Mouse (Mus musculus): ENCODE data around the gene Aqp5. TPM values are rescaled to one million over a fixed set of nuclear protein-coding genes. Genes with fewer than 3 reads are reported as not detected.
A peak's percentile ranks its signal among the peaks of the same experiment; 100 is the strongest.

Aqp5 gene
- polyA plus RNA-seq, 1 experiment from 2014 or later, result 551 TPM

DNA sequence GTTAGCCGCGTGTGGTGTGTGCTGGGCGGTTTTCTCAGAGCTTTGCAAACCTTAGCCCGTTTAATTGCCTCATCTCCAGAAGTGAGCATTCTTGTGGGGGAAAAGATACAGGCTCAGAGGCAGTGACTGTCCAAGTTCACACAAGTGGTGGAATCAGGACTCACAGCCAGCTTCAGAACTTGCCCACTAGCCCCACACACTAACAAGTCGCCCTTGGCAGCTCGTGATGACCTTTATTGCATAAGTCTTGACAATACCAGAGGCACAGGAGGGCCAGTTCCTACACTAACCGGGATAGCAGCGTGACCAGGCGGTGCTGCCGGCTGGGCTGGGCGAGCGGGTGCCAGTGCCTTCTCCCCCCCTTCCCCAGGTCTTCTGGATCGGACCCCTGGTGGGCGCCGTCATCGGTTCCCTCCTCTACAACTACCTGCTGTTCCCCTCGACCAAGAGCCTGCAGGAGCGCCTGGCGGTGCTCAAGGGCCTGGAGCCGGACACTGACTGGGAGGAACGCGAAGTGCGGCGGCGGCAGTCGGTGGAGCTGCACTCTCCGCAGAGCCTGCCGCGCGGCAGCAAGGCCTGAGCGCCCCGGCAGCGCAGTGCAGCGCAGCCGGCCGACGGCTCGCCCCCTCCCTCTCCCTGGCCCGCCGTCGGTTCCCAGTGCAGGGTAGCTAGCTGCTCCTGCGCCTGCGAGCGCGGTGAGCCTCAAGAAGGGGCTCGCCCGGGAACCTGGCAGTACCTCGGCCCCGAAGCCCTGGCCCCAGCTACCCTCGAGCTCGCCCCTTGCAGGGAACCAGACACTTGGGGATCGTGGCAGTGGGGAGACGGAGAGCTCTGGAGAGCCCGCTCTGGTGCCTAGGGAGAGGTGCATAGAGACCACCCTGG, 6.9 kb upstream of the Aqp5 start:
- Histone ChIP-seq H3K36me3 (ENCODE audit: insufficient read depth, low read length) (no peaks in the 10 kb centered on the region), H3K4me1 (ENCODE audit: insufficient read depth, low read depth, low read length) (peaks cover 16% of the 10 kb centered on the region), H3K27ac (ENCODE audit: low read length) (no peak overlapping the region), H3K9ac (replicated peaks; ENCODE audit: low read depth) (no peak overlapping the region), H3K4me2 (replicated peaks; ENCODE audit: low read depth, low read length) (peak overlapping the region; percentile 53), H3K9me3 (ENCODE audit: low read length) (no peaks in the 10 kb centered on the region), H3K4me3 (ENCODE audit: low read depth, low read length) (peak overlapping the region; percentile 28), H3K27me3 (replicated peaks; ENCODE audit: insufficient read depth, low read length) (peaks cover 44% of the 10 kb centered on the region)
- WGBS, result 4% methylated on average over 49 of the region's 54 CpGs
- peak; percentile 63 for ATAC-seq
- TF ChIP-seq EP300 (IDR thresholded peaks at IDR 0.05) (no peak), CTCF (IDR thresholded peaks at IDR 0.05) (peak; percentile 6; the same call in 1 of the 2 replicates)
- DNase-seq (ENCODE audit: low spot score), result peak; percentile 55

- Histone ChIP-seq H3K4me3 (ENCODE audit: low read depth, low read length) (peak overlapping the region; percentile 28; the same call in 1 of the 2 replicates), H3K27ac (ENCODE audit: low read length) (no peak overlapping the region; the same call in 1 of the 2 replicates), H3K4me1 (ENCODE audit: insufficient read depth, low read depth, low read length) (peaks cover 16% of the 10 kb centered on the region), H3K4me2 (replicated peaks; ENCODE audit: low read depth, low read length) (peak overlapping the region; percentile 53), H3K9me3 (ENCODE audit: low read length) (no peaks in the 10 kb centered on the region), H3K9ac (replicated peaks; ENCODE audit: low read depth) (0 out of 2 replicates have a peak overlapping the region, but pooled peaks have one; percentile 19), H3K36me3 (ENCODE audit: insufficient read depth, low read length) (no peaks in the 10 kb centered on the region), H3K27me3 (replicated peaks; ENCODE audit: insufficient read depth, low read length) (peaks cover 50% of the 10 kb centered on the region)
- 2% methylated on average over 24 of the region's 24 CpGs for WGBS
- DNase-seq (ENCODE audit: low spot score) (peak; percentile 78), ATAC-seq (peak; percentile 69)
- TF ChIP-seq CTCF (IDR thresholded peaks at IDR 0.05) (no peak), EP300 (IDR thresholded peaks at IDR 0.05) (no peak)
Observed at GRCm38 (mm10) chr15:99584407-99585202, 6.0 kb upstream of the Aqp5 start.

GRCm38 (mm10) chr15:99585741-99586140, 4.8 kb upstream of the Aqp5 start:
- WGBS, result 56% methylated on average over 6 of the region's 6 CpGs
- Histone ChIP-seq H3K36me3 (ENCODE audit: insufficient read depth, low read length) (no peaks in the 10 kb centered on the region), H3K4me2 (replicated peaks; ENCODE audit: low read depth, low read length) (no peak overlapping the region), H3K27me3 (replicated peaks; ENCODE audit: insufficient read depth, low read length) (peaks cover 50% of the 10 kb centered on the region), H3K27ac (ENCODE audit: low read length) (no peak overlapping the region), H3K9ac (replicated peaks; ENCODE audit: low read depth) (no peak overlapping the region), H3K9me3 (ENCODE audit: low read length) (no peaks in the 10 kb centered on the region), H3K4me1 (ENCODE audit: insufficient read depth, low read depth, low read length) (peaks cover 16% of the 10 kb centered on the region), H3K4me3 (ENCODE audit: low read depth, low read length) (no peak overlapping the region)
- DNase-seq (ENCODE audit: low spot score), result no peak
- TF ChIP-seq CTCF (IDR thresholded peaks at IDR 0.05), result no peak
- no peak for TF ChIP-seq EP300 (IDR thresholded peaks at IDR 0.05)
- no peak for ATAC-seq

DNA sequence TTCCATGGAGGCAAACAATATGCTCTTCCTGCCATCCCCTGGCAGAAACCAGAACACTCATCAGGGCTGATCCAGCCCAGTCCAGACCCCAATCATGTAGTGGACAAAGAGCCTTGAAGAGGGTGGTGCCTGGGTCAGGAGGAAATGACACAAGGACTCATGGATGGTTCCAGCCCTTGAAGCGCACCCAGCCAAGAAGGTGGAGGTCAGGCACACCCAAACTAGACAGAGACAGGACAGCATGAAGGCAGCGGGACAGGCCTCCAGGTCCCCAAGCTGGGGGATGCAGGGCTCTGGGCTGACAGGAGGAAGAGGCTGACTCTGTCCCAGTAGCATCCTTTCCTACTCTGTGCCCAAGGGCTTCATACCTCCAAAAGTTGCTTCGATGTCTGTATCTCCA, 4.1 kb upstream of the Aqp5 start:
- Histone ChIP-seq H3K4me3 (ENCODE audit: low read depth, low read length) (no peak overlapping the region), H3K4me1 (ENCODE audit: insufficient read depth, low read depth, low read length) (peaks cover 16% of the 10 kb centered on the region), H3K9me3 (ENCODE audit: low read length) (no peaks in the 10 kb centered on the region), H3K9ac (replicated peaks; ENCODE audit: low read depth) (no peak overlapping the region), H3K27ac (ENCODE audit: low read length) (no peak overlapping the region), H3K27me3 (replicated peaks; ENCODE audit: insufficient read depth, low read length) (peaks cover 48% of the 10 kb centered on the region), H3K36me3 (ENCODE audit: insufficient read depth, low read length) (no peaks in the 10 kb centered on the region), H3K4me2 (replicated peaks; ENCODE audit: low read depth, low read length) (no peak overlapping the region)
- ATAC-seq (no peak), DNase-seq (ENCODE audit: low spot score) (no peak)
- WGBS, result 82% methylated on average over 3 of the region's 3 CpGs
- no peak for TF ChIP-seq CTCF (IDR thresholded peaks at IDR 0.05)
- TF ChIP-seq EP300 (IDR thresholded peaks at IDR 0.05), result no peak

DNA sequence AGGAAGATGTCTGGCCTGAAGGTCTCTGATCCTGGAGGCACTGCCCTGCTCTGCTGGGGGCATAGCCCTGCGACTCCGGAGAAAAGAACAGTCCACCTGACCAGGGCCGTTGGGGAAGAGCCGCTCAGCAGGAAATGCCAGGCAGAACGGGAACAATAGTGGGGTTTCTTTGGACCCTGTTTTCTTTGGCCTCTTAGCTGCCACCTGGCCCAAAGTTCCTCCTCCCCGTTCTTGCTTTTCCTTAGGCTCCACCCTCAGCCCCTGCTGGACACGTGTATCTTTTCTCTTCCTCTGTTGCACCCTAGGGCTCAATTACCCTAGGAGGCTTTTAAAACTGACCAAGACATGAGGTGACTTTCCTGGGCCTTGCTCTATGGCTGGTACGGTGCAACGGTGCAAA, 1.3 kb upstream of the Aqp5 start:
- TF ChIP-seq CTCF (IDR thresholded peaks at IDR 0.05) (no peak), EP300 (IDR thresholded peaks at IDR 0.05) (no peak)
- WGBS, result 12% methylated on average over 9 of the region's 9 CpGs
- Histone ChIP-seq H3K9me3 (ENCODE audit: low read length) (no peaks in the 10 kb centered on the region), H3K4me2 (replicated peaks; ENCODE audit: low read depth, low read length) (peak overlapping the region; percentile 61; the same call in 1 of the 2 replicates), H3K27me3 (replicated peaks; ENCODE audit: insufficient read depth, low read length) (peaks cover 33% of the 10 kb centered on the region; the same call in 1 of the 2 replicates), H3K4me1 (ENCODE audit: insufficient read depth, low read depth, low read length) (peaks cover 10% of the 10 kb centered on the region), H3K9ac (replicated peaks; ENCODE audit: low read depth) (no peak overlapping the region), H3K4me3 (ENCODE audit: low read depth, low read length) (peak overlapping the region; percentile 10; the same call in 1 of the 2 replicates), H3K36me3 (ENCODE audit: insufficient read depth, low read length) (no peaks in the 10 kb centered on the region), H3K27ac (ENCODE audit: low read length) (no peak overlapping the region)
- ATAC-seq (no peak), DNase-seq (ENCODE audit: low spot score) (no peak)

DNA sequence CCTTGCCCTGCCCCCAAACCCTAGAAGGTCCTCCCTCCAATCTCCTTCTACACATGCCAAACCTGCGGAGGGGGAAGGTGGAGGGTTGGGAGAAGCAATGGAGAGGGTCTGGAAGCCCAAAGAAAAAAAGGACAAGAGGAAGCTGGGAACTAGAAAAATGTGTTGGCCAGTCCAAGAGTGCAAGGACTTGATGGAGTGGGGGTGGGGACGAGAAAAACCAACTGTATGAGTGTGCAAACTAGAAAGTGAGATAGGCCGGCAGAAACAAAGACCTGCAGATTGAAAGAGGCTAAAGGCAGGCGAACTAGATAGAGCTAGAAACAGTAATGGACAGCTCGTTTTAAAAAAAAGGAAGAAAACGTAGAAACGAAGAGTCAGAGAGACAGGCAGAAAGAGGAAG, 878 bp upstream of the Aqp5 start:
- H3K36me3 ChIP-seq (ENCODE audit: insufficient read depth, low read length), result no peaks in the 10 kb centered on the region
- no peak for ATAC-seq
- 22% methylated on average over 7 of the region's 7 CpGs for WGBS
- peak; percentile 29 for DNase-seq (ENCODE audit: low spot score)
- H3K27me3 ChIP-seq (replicated peaks; ENCODE audit: insufficient read depth, low read length), result peaks cover 29% of the 10 kb centered on the region; the same call in 1 of the 2 replicates
- H3K4me2 ChIP-seq (replicated peaks; ENCODE audit: low read depth, low read length), result peak overlapping the region; percentile 61
- H3K4me3 ChIP-seq (ENCODE audit: low read depth, low read length), result peak overlapping the region; percentile 10; the same call in 1 of the 2 replicates
- TF ChIP-seq EP300 (IDR thresholded peaks at IDR 0.05) (no peak), CTCF (IDR thresholded peaks at IDR 0.05) (no peak)
- peak overlapping the region; percentile 66; the same call in 1 of the 2 replicates for H3K9ac ChIP-seq (replicated peaks; ENCODE audit: low read depth)
- peak overlapping the region; percentile 72 for H3K27ac ChIP-seq (ENCODE audit: low read length)
- H3K4me1 ChIP-seq (ENCODE audit: insufficient read depth, low read depth, low read length), result peaks cover 5% of the 10 kb centered on the region; the same call in 1 of the 2 replicates
- no peaks in the 10 kb centered on the region for H3K9me3 ChIP-seq (ENCODE audit: low read length)

Measured in lung, postnatal 0 days (tissue).